Mouse (Mus musculus) heart, embryonic 14.5 days (tissue): Measurements from ENCODE around the gene Cadm1. TPM values are rescaled to one million over a fixed set of nuclear protein-coding genes. Genes with fewer than 3 reads are reported as not detected.

Source experiments
- ATAC-seq: fragments of 200-750 bp; cut with Nextera tagmentation; 2 replicates; pipeline ENCODE4 v1.8.0; 2017; ENCODE audit warnings: low read depth, moderate TSS enrichment; ENCODE audit not compliant: insufficient number of reproducible peaks, insufficient read depth, low FRiP score
- H3K27ac ChIP-seq, 2 experiments: fragments of 200-500 bp in 1 of 2; fragments of 300-500 bp in 1 of 2; sonication (generic) in 1 of 2; replicated peaks in 1 of 2; 2 replicates each; pipeline ENCODE4 v1.5.1; 2012 to 2014; ENCODE audit warnings: low read depth in 2 of 2, low read length in 2 of 2, control low read depth in 1 of 2, mild to moderate bottlenecking in 1 of 2, mixed read lengths in 1 of 2; ENCODE audit not compliant: control insufficient read depth in 1 of 2, insufficient read depth in 1 of 2
- H3K27me3 ChIP-seq: fragments of 300-500 bp; sonication (generic); 2 replicates; pipeline ENCODE4 v1.6.1; 2014; ENCODE audit warnings: mild to moderate bottlenecking, low read length, control low read depth; ENCODE audit not compliant: control insufficient read depth, insufficient read depth
- H3K36me3 ChIP-seq: fragments of 300-500 bp; sonication (generic); 2 replicates; pipeline ENCODE4 v1.6.1; 2014; ENCODE audit warnings: mild to moderate bottlenecking, control low read depth, low read length, mixed read lengths; ENCODE audit not compliant: control insufficient read depth, insufficient read depth
- H3K4me1 ChIP-seq, 2 experiments: fragments of 200-500 bp in 1 of 2; fragments of 300-500 bp in 1 of 2; sonication (generic) in 1 of 2; 2 replicates each; pipeline ENCODE4 v1.6.1; 2012 to 2014; ENCODE audit warnings: low read length in 2 of 2, control low read depth in 1 of 2, mixed read lengths in 1 of 2; ENCODE audit not compliant: control insufficient read depth in 2 of 2, insufficient read depth in 2 of 2
- H3K4me2 ChIP-seq: fragments of 300-500 bp; sonication (generic); 2 replicates; pipeline ENCODE4 v1.6.1; 2014; ENCODE audit warnings: mild to moderate bottlenecking, low read length
- H3K4me3 ChIP-seq, 2 experiments: fragments of 200-500 bp in 1 of 2; fragments of 300-500 bp in 1 of 2; sonication (generic) in 1 of 2; 2 replicates each; pipeline ENCODE4 v1.5.1; 2012 to 2014; ENCODE audit warnings: low read length in 2 of 2, mild to moderate bottlenecking in 2 of 2, control low read depth in 1 of 2, low read depth in 1 of 2, moderate library complexity in 1 of 2; ENCODE audit not compliant: control insufficient read depth in 1 of 2, insufficient read depth in 1 of 2
- H3K9ac ChIP-seq: fragments of 300-500 bp; sonication (generic); 2 replicates; pipeline ENCODE4 v1.6.1; 2014; ENCODE audit warnings: mild to moderate bottlenecking, low read length
- H3K9me3 ChIP-seq: fragments of 300-500 bp; sonication (generic); 2 replicates; pipeline ENCODE4 v1.6.1; 2016; ENCODE audit warnings: low read length, control low read depth; ENCODE audit not compliant: control insufficient read depth
- WGBS: fragments of 180-500 bp; shearing (Covaris S2); extraction: QIAGEN DNeasy Blood & Tissue Kit; methylation state at CpG from one replicate; pipeline ENCODE4 v1.1.7; 2014; 5-methylcytosine and 5-hydroxymethylcytosine counted together
- polyA plus RNA-seq: library from polyadenylated mRNA; unstranded; fragments of >200 nt; fragmentation: Nextera tagmentation; extraction: Ambion mirVana; gene quantifications from 2 replicates; pipeline ENCODE4 v1.2.1, GENCODE M21; 2014

The Cadm1 gene
- polyA plus RNA-seq, 1 experiment from 2014 or later: 16.5 TPM

GRCm38 (mm10) chr9:47645056-47645455 is 115.1 kb downstream of the Cadm1 start:
- WGBS: 93% methylated on average over 2 of the region's 2 CpGs
- Histone ChIP-seq H3K36me3 (no peaks in the 10 kb centered on the region), H3K27me3 (0 out of 2 replicates have a peak, but pooled peaks cover 3% of the 10 kb centered on the region), H3K9ac (no peak overlapping the region), H3K27ac (no peak overlapping the region), H3K4me2 (no peak overlapping the region), H3K4me3 (no peak overlapping the region), H3K9me3 (no peaks in the 10 kb centered on the region), H3K4me1 (peaks cover 0 to 2% of the 10 kb centered on the region in 2 experiments; a peak in 3 of 4 replicates)
- no peak for ATAC-seq

GRCm38 (mm10) chr9:47651431-47651830 is 121.5 kb downstream of the Cadm1 start:
- Histone ChIP-seq H3K9me3 (no peaks in the 10 kb centered on the region), H3K36me3 (no peaks in the 10 kb centered on the region), H3K4me1 (peaks cover 2 to 10% of the 10 kb centered on the region in 2 experiments), H3K4me2 (no peak overlapping the region), H3K27ac (no peak overlapping the region), H3K4me3 (no peak overlapping the region), H3K9ac (no peak overlapping the region), H3K27me3 (no peaks in the 10 kb centered on the region)
- WGBS: 88% methylated on average over 11 of the region's 11 CpGs
- no peak for ATAC-seq

GRCm38 (mm10) chr9:47652203-47652602 is 122.2 kb downstream of the Cadm1 start:
- no peak overlapping the region for H3K4me3 ChIP-seq
- H3K27me3 ChIP-seq: no peaks in the 10 kb centered on the region
- H3K4me1 ChIP-seq: peaks cover 2 to 10% of the 10 kb centered on the region in 2 experiments
- no peak for ATAC-seq
- no peaks in the 10 kb centered on the region for H3K36me3 ChIP-seq
- H3K4me2 ChIP-seq: no peak overlapping the region
- H3K27ac ChIP-seq: no peak overlapping the region
- WGBS: 46% methylated on average over 5 of the region's 5 CpGs
- H3K9ac ChIP-seq: no peak overlapping the region
- no peaks in the 10 kb centered on the region for H3K9me3 ChIP-seq

GRCm38 (mm10) chr9:47652936-47653335 is 123.0 kb downstream of the Cadm1 start:
- Histone ChIP-seq H3K9me3 (no peaks in the 10 kb centered on the region), H3K27me3 (no peaks in the 10 kb centered on the region), H3K4me1 (peaks cover 2 to 10% of the 10 kb centered on the region in 2 experiments), H3K27ac (no peak overlapping the region), H3K9ac (no peak overlapping the region), H3K4me2 (no peak overlapping the region), H3K36me3 (no peaks in the 10 kb centered on the region), H3K4me3 (no peak overlapping the region)
- WGBS: 72% methylated on average over 4 of the region's 4 CpGs
- no peak for ATAC-seq

GRCm38 (mm10) chr9:47659366-47660090 is 129.6 kb downstream of the Cadm1 start:
- H3K9me3 ChIP-seq: no peaks in the 10 kb centered on the region
- no peaks in the 10 kb centered on the region for H3K4me1 ChIP-seq
- H3K4me3 ChIP-seq: no peak overlapping the region
- H3K36me3 ChIP-seq: no peaks in the 10 kb centered on the region
- ATAC-seq: no peak
- H3K4me2 ChIP-seq: no peak overlapping the region
- H3K27me3 ChIP-seq: no peaks in the 10 kb centered on the region
- no peak overlapping the region for H3K27ac ChIP-seq
- WGBS: 87% methylated on average over 6 of the region's 6 CpGs
- no peak overlapping the region for H3K9ac ChIP-seq

- Histone ChIP-seq H3K27me3 (no peaks in the 10 kb centered on the region), H3K4me3 (no peak overlapping the region), H3K4me1 (no peaks in the 10 kb centered on the region), H3K36me3 (no peaks in the 10 kb centered on the region), H3K27ac (no peak overlapping the region), H3K9me3 (no peaks in the 10 kb centered on the region), H3K4me2 (no peak overlapping the region), H3K9ac (no peak overlapping the region)
- WGBS: 85% methylated on average over 7 of the region's 7 CpGs
- ATAC-seq: no peak
Observed at GRCm38 (mm10) chr9:47661611-47662010, 131.6 kb downstream of the Cadm1 start.

- Histone ChIP-seq H3K9ac (no peak overlapping the region), H3K27me3 (no peaks in the 10 kb centered on the region), H3K4me3 (no peak overlapping the region), H3K4me2 (no peak overlapping the region), H3K9me3 (no peaks in the 10 kb centered on the region), H3K4me1 (peaks cover 7 to 11% of the 10 kb centered on the region in 2 experiments), H3K27ac (no peak overlapping the region), H3K36me3 (no peaks in the 10 kb centered on the region)
- no peak for ATAC-seq
- 75% methylated on average over 4 of the region's 4 CpGs for WGBS
Observed at GRCm38 (mm10) chr9:47669206-47669605, 139.2 kb downstream of the Cadm1 start.

- ATAC-seq: no peak
- Histone ChIP-seq H3K9ac (no peak overlapping the region), H3K4me1 (peaks cover 12 to 15% of the 10 kb centered on the region in 2 experiments), H3K27ac (0 out of 4 replicates have a peak overlapping the region, but pooled peaks of 1 of the 2 experiments have one; percentile 20), H3K9me3 (no peaks in the 10 kb centered on the region), H3K27me3 (no peaks in the 10 kb centered on the region), H3K4me2 (peak overlapping the region; percentile 41; the same call in 1 of the 2 replicates), H3K4me3 (no peak overlapping the region), H3K36me3 (no peaks in the 10 kb centered on the region)
- WGBS: 33% methylated on average over 11 of the region's 11 CpGs
Observed at GRCm38 (mm10) chr9:47671617-47672016, 141.6 kb downstream of the Cadm1 start.
